Mouse (Mus musculus) brain, embryonic 14.5 days (tissue): ENCODE measurements at regions not wholly inside any gene's neighbourhood (a gene's known extent, or its start where the extent isn't known, plus 50 kb on each side); places are given as distances from the start of the nearest gene placed in this dataset.

ENCODE experiments used
- DNase-seq: peaks from one replicate; pipeline ENCODE4 v3.0.0-alpha.2; 2011; ENCODE audit warnings: low read depth
- CTCF ChIP-seq: fragments of 200-500 bp; IDR thresholded peaks from 2 replicates; pipeline ENCODE4 v1.5.1; 2012; ENCODE audit warnings: inconsistent platforms, mild to moderate bottlenecking, moderate library complexity, borderline replicate concordance; ENCODE audit not compliant: insufficient read depth, insufficient read length; ENCODE audit errors: extremely low read depth
- POLR2A ChIP-seq: fragments of 200-500 bp; IDR thresholded peaks from 2 replicates; pipeline ENCODE4 v1.6.1; 2012; ENCODE audit warnings: mild to moderate bottlenecking, inconsistent platforms, borderline replicate concordance; ENCODE audit not compliant: poor library complexity, insufficient read depth, insufficient read length, severe bottlenecking; ENCODE audit errors: extremely low read depth

GRCm38 (mm10) chr3:35088241-35089080 lies 438.3 kb downstream of the Sox2 start:
- TF ChIP-seq POLR2A (no peak), CTCF (no peak)
- DNase-seq = peak; percentile 95

- DNase-seq = peak; percentile 90
- TF ChIP-seq CTCF = no peak
- no peak for TF ChIP-seq POLR2A
Measured at GRCm38 (mm10) chr3:35090496-35091133, 440.4 kb downstream of the Sox2 start.

GRCm38 (mm10) chr3:35093001-35093400 lies 442.8 kb downstream of the Sox2 start:
- TF ChIP-seq POLR2A (no peak), CTCF (no peak)
- no peak for DNase-seq

DNA sequence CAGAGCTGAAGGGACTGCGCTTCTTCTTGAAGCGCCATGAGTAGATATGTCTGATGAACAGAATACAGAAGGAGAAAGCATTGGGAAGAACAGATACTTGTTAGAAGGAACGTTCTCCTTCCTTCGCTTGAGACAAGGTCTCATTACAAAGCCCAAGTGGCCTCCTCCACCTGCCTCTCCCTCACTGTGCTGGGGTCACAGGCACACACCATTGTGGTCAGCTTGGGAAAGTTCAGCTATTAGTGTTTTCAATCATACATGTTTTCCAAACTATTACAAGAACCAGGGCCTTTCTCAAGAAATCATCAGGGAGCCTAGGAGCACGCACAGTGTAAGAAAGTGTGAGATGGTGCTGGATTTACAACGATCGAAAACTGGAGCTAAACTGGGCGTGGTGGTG lies 445.0 kb downstream of the Sox2 start:
- TF ChIP-seq CTCF = no peak
- TF ChIP-seq POLR2A = no peak

GRCm38 (mm10) chr3:35096381-35096780 lies 446.2 kb downstream of the Sox2 start:
- no peak for DNase-seq
- TF ChIP-seq CTCF (no peak), POLR2A (no peak)

More for the DNA sequence above, 445.0 kb downstream of the Sox2 start:
- no peak for DNase-seq

- TF ChIP-seq POLR2A = no peak
- no peak for TF ChIP-seq CTCF
- no peak for DNase-seq
Measured at GRCm38 (mm10) chr3:35097766-35098165, 447.6 kb downstream of the Sox2 start.

- peak; percentile 12 for DNase-seq
- TF ChIP-seq POLR2A (no peak), CTCF (no peak)
Measured at GRCm38 (mm10) chr3:35099226-35099625, 449.0 kb downstream of the Sox2 start.

- peak; percentile 67 for DNase-seq
- TF ChIP-seq CTCF (no peak), POLR2A (no peak)
Measured at GRCm38 (mm10) chr3:35099876-35100420, 449.7 kb downstream of the Sox2 start.

DNA sequence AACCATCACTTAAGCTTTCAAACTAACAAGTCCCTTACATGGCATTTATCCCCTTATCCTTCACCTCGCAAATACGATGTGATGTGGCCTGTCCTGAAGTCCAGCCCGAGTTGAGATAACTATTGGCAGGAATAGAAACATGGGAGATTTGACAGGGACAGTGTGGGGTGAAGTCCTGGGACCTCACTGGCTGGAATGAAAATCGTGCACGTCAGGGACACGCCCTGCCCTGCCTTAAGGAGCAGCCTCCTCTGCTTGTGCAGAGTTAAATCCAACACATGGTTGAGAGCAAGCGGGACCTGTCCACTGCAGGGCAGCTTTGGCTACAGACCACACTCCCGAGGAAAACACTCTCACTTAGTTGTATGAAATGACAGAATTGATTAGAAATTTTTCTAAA lies 451.1 kb downstream of the Sox2 start:
- DNase-seq = peak; percentile 17
- TF ChIP-seq POLR2A = no peak
- no peak for TF ChIP-seq CTCF

GRCm38 (mm10) chr3:35101951-35102350 lies 451.7 kb downstream of the Sox2 start:
- peak; percentile 35 for DNase-seq

More at GRCm38 (mm10) chr3:35101951-35102350, 451.7 kb downstream of the Sox2 start:
- TF ChIP-seq POLR2A (no peak), CTCF (0 out of 2 replicates have a peak, but pooled peaks have one; percentile 6)
